Mouse (Mus musculus) gastrocnemius, adult 18-20 months (tissue): ENCODE results near the gene Gpr139. TPM values are rescaled to one million over a fixed set of nuclear protein-coding genes. Genes with fewer than 3 reads are reported as not detected.

Experiments used
- DNase-seq: peaks from one replicate; pipeline ENCODE4 v3.0.0; 2021; ENCODE audit warnings: low spot score
- long read RNA-seq, 2 experiments: library from polyadenylated mRNA; stranded (forward); transcript quantifications; one replicate each; pipeline ENCODE4 v2.0.0; 2021
- total RNA-seq, 2 experiments: library from RNA; stranded (reverse); gene quantifications; 2 replicates each; pipeline ENCODE4 v1.2.3; 2021

The Gpr139 gene
- total RNA-seq: not detected
- long read RNA-seq, experiment 1: 0 reads
- long read RNA-seq, experiment 2: 0 reads

GRCm38 (mm10) chr7:119184341-119185143, at the start of gene Gpr139:
TSS of gene Gpr139 (minus strand) at chr7:119184603.
- no peak for DNase-seq

GRCm38 (mm10) chr7:119230971-119231370, 46.6 kb upstream of the Gpr139 start:
- DNase-seq: no peak

- DNase-seq: no peak
Measured at GRCm38 (mm10) chr7:119222706-119223105, 38.3 kb upstream of the Gpr139 start.

- DNase-seq: no peak
Measured at GRCm38 (mm10) chr7:119219121-119219520, 34.7 kb upstream of the Gpr139 start.

GRCm38 (mm10) chr7:119207251-119207650, 22.8 kb upstream of the Gpr139 start:
- DNase-seq: no peak

- DNase-seq: peak; percentile 1
Measured at GRCm38 (mm10) chr7:119186374-119186773, 2.0 kb upstream of the Gpr139 start.

- DNase-seq: no peak
Measured at GRCm38 (mm10) chr7:119185181-119185940, 958 bp upstream of the Gpr139 start.

GRCm38 (mm10) chr7:119181053-119181452, 3.4 kb downstream of the Gpr139 start:
- no peak for DNase-seq

GRCm38 (mm10) chr7:119160015-119160414, 24.4 kb downstream of the Gpr139 start:
- DNase-seq: no peak

GRCm38 (mm10) chr7:119111771-119112170, 72.6 kb downstream of the Gpr139 start:
- DNase-seq: no peak

GRCm38 (mm10) chr7:119105878-119106277, 78.5 kb downstream of the Gpr139 start:
- DNase-seq: no peak

GRCm38 (mm10) chr7:119096583-119096982, 87.8 kb downstream of the Gpr139 start:
- DNase-seq: no peak

Other genes with a start within 250 kb of the Gpr139 start
- 10 to 100 TPM; 12.4 to 21.7 TPM for gene Gprc5b, start 189.4 kb downstream of the Gpr139 start, total RNA-seq